16 mouse cellular contexts compared by ENCODE assay signal in genomic region chr13:18903623-18904022, GRCm38 (mm10). TPM values are rescaled to one million over a fixed set of nuclear protein-coding genes. Genes with fewer than 3 reads are reported as not detected.
"Had no signal": no experiment of that assay in that cellular context is flagged by ENCODE, and none has a peak within 500 bp of the region (broad histone marks: within the 10 kb centered on the region; RNA-seq: fewer than 3 reads in every experiment).

No protein-coding gene starts in this region.

- DNase-seq: retina, postnatal 1 day; right cerebral cortex, adult 18-20 months; right cerebral cortex, postnatal 14 days; right cerebral cortex, postnatal 25 days; right cerebral cortex, postnatal 4 days; spleen, adult 18-20 months; thymus, adult 18-20 months; thymus, adult 2 months; thymus, postnatal 14 days; thymus, postnatal 25 days; thymus, postnatal 36 days; thymus, postnatal 4 days had no signal

- H3K9me3 ChIP-seq: neural tube, embryonic 15.5 days; stomach, embryonic 15.5 days had no signal

- H3K9ac ChIP-seq: neural tube, embryonic 15.5 days; stomach, embryonic 15.5 days had no signal

- H3K4me3 ChIP-seq: neural tube, embryonic 15.5 days; stomach, embryonic 15.5 days had no signal

- H3K4me1 ChIP-seq: neural tube, embryonic 15.5 days; stomach, embryonic 15.5 days had no signal

- H3K27me3 ChIP-seq: neural tube, embryonic 15.5 days; stomach, embryonic 15.5 days had no signal

- H3K4me2 ChIP-seq: neural tube, embryonic 15.5 days; stomach, embryonic 15.5 days had no signal

- H3K36me3 ChIP-seq: neural tube, embryonic 15.5 days; stomach, embryonic 15.5 days had no signal

- H3K27ac ChIP-seq: neural tube, embryonic 15.5 days; stomach, embryonic 15.5 days; stomach, postnatal 0 days had no signal

RNA-seq across cellular contexts. Expression of gene Amph, which starts 44.4 kb away (rescaled TPM):
- total RNA-seq: neutrophil, adult 5-6 weeks had no signal
